Mouse (Mus musculus): ENCODE measurements at regions not wholly inside any gene's neighbourhood (a gene's known extent, or its start where the extent isn't known, plus 50 kb on each side); places are given as distances from the start of the nearest gene placed in this dataset.

GRCm38 (mm10) chr10:17575448-17576332, 147.3 kb upstream of the Cited2 start:
- TF ChIP-seq POLR2A (IDR thresholded peaks at IDR 0.05; ENCODE audit: insufficient read depth, low read depth, low read length) (no peak), CTCF (IDR thresholded peaks at IDR 0.05) (no peak), EP300 (IDR thresholded peaks at IDR 0.05; ENCODE audit: insufficient read depth, low read depth, low read length) (no peak)

Data from heart, adult 2 months (tissue).